Mouse (Mus musculus) midbrain, embryonic 11.5 days (tissue): ENCODE measurements around the gene Ank2. TPM values are rescaled to one million over a fixed set of nuclear protein-coding genes. Genes with fewer than 3 reads are reported as not detected.

Experiments
- ATAC-seq: fragments of 200-750 bp; cut with Nextera tagmentation; 2 replicates; pipeline ENCODE4 v1.8.0; 2017; ENCODE audit warnings: moderate TSS enrichment, moderate library complexity; ENCODE audit not compliant: low FRiP score
- DNase-seq: peaks from one replicate; pipeline ENCODE4 v3.0.0; 2015; ENCODE audit warnings: low spot score; ENCODE audit errors: missing footprints
- H3K27ac ChIP-seq: fragments of 300-500 bp; sonication (generic); 2 replicates; pipeline ENCODE4 v1.5.1; 2014; ENCODE audit warnings: low read depth, low read length
- H3K27me3 ChIP-seq: fragments of 300-500 bp; sonication (generic); 2 replicates; pipeline ENCODE4 v1.6.1; 2014; ENCODE audit warnings: mild to moderate bottlenecking, low read length, moderate library complexity, mixed read lengths; ENCODE audit not compliant: control insufficient read depth, insufficient read depth
- H3K36me3 ChIP-seq: fragments of 300-500 bp; sonication (generic); 2 replicates; pipeline ENCODE4 v1.6.1; 2014; ENCODE audit warnings: mild to moderate bottlenecking, low read length, moderate library complexity, mixed read lengths; ENCODE audit not compliant: control insufficient read depth, insufficient read depth
- H3K4me1 ChIP-seq: fragments of 300-500 bp; sonication (generic); 2 replicates; pipeline ENCODE4 v1.6.1; 2014; ENCODE audit warnings: low read length; ENCODE audit not compliant: control insufficient read depth, insufficient read depth
- H3K4me2 ChIP-seq: fragments of 300-500 bp; sonication (generic); 2 replicates; pipeline ENCODE4 v1.6.1; 2014; ENCODE audit warnings: mild to moderate bottlenecking, moderate library complexity
- H3K4me3 ChIP-seq: fragments of 300-500 bp; sonication (generic); 2 replicates; pipeline ENCODE4 v1.5.1; 2014; ENCODE audit warnings: low read depth, low read length
- H3K9ac ChIP-seq: fragments of 300-500 bp; sonication (generic); 2 replicates; pipeline ENCODE4 v1.6.1; 2014; ENCODE audit warnings: low read length
- H3K9me3 ChIP-seq: fragments of 300-500 bp; sonication (generic); 2 replicates; pipeline ENCODE4 v1.6.1; 2016; ENCODE audit warnings: low read length; ENCODE audit not compliant: control insufficient read depth
- WGBS: fragments of 180-500 bp; shearing (Covaris S2); extraction: QIAGEN DNeasy Blood & Tissue Kit; methylation state at CpG from one replicate; pipeline ENCODE4 v1.1.7; 2014; 5-methylcytosine and 5-hydroxymethylcytosine counted together
- polyA plus RNA-seq: library from polyadenylated mRNA; unstranded; fragments of >200 nt; fragmentation: Nextera tagmentation; extraction: Ambion mirVana; gene quantifications from 2 replicates; pipeline ENCODE4 v1.2.1, GENCODE M21; 2014

The Ank2 gene
- polyA plus RNA-seq, 1 experiment from 2014 or later = 66.6 TPM

- Histone ChIP-seq H3K4me2 (no peak overlapping the region), H3K9ac (no peak overlapping the region), H3K4me1 (no peaks in the 10 kb centered on the region), H3K9me3 (no peaks in the 10 kb centered on the region), H3K27ac (no peak overlapping the region), H3K27me3 (no peaks in the 10 kb centered on the region; the same call in 1 of the 2 replicates), H3K4me3 (no peak overlapping the region), H3K36me3 (no peaks in the 10 kb centered on the region)
- 75% methylated on average over 6 of the region's 6 CpGs for WGBS
- ATAC-seq (no peak), DNase-seq (no peak)
Measured at GRCm38 (mm10) chr3:127453254-127453653, 45.9 kb downstream of the Ank2 start.

- Histone ChIP-seq H3K9me3 (no peaks in the 10 kb centered on the region), H3K4me1 (no peaks in the 10 kb centered on the region), H3K27me3 (no peaks in the 10 kb centered on the region; the same call in 1 of the 2 replicates), H3K9ac (no peak overlapping the region), H3K27ac (no peak overlapping the region), H3K36me3 (no peaks in the 10 kb centered on the region), H3K4me2 (no peak overlapping the region), H3K4me3 (no peak overlapping the region)
- ATAC-seq (peak; percentile 49; the same call in 1 of the 2 replicates), DNase-seq (no peak)
- WGBS = 50% methylated on average over 13 of the region's 13 CpGs
Measured at GRCm38 (mm10) chr3:127452233-127452632, 46.9 kb downstream of the Ank2 start.

- no peaks in the 10 kb centered on the region for H3K4me1 ChIP-seq
- DNase-seq = no peak
- no peaks in the 10 kb centered on the region for H3K36me3 ChIP-seq
- H3K4me2 ChIP-seq = no peak overlapping the region
- no peak overlapping the region for H3K4me3 ChIP-seq
- no peaks in the 10 kb centered on the region; the same call in 1 of the 2 replicates for H3K27me3 ChIP-seq
- H3K9ac ChIP-seq = no peak overlapping the region
- WGBS = 83% methylated on average over 9 of the region's 9 CpGs
- H3K27ac ChIP-seq = no peak overlapping the region
- ATAC-seq = no peak
- no peaks in the 10 kb centered on the region for H3K9me3 ChIP-seq
Measured at GRCm38 (mm10) chr3:127451741-127452140, 47.4 kb downstream of the Ank2 start.

- DNase-seq = no peak
- Histone ChIP-seq H3K9ac (no peak overlapping the region), H3K27ac (no peak overlapping the region), H3K4me3 (no peak overlapping the region), H3K9me3 (no peaks in the 10 kb centered on the region), H3K4me1 (no peaks in the 10 kb centered on the region), H3K36me3 (no peaks in the 10 kb centered on the region), H3K4me2 (no peak overlapping the region), H3K27me3 (no peaks in the 10 kb centered on the region; the same call in 1 of the 2 replicates)
- ATAC-seq = no peak
- WGBS = 8% methylated on average over 3 of the region's 3 CpGs
Measured at GRCm38 (mm10) chr3:127451070-127451469, 48.1 kb downstream of the Ank2 start.

GRCm38 (mm10) chr3:127446173-127446572 lies 53.0 kb downstream of the Ank2 start:
- peak; percentile 71 for ATAC-seq
- peak; percentile 91 for DNase-seq
- no peak overlapping the region for H3K9ac ChIP-seq
- H3K9me3 ChIP-seq = no peaks in the 10 kb centered on the region
- no peaks in the 10 kb centered on the region; the same call in 1 of the 2 replicates for H3K27me3 ChIP-seq
- H3K4me1 ChIP-seq = no peaks in the 10 kb centered on the region
- no peak overlapping the region for H3K4me2 ChIP-seq
- no peak overlapping the region for H3K27ac ChIP-seq
- H3K36me3 ChIP-seq = no peaks in the 10 kb centered on the region
- no peak overlapping the region for H3K4me3 ChIP-seq
- WGBS = 54% methylated on average over 5 of the region's 5 CpGs

- Histone ChIP-seq H3K4me2 (no peak overlapping the region), H3K27me3 (no peaks in the 10 kb centered on the region), H3K9me3 (no peaks in the 10 kb centered on the region), H3K4me1 (no peaks in the 10 kb centered on the region), H3K9ac (no peak overlapping the region), H3K4me3 (no peak overlapping the region), H3K27ac (no peak overlapping the region), H3K36me3 (no peaks in the 10 kb centered on the region)
- WGBS = 66% methylated on average over 3 of the region's 3 CpGs
- ATAC-seq (no peak), DNase-seq (no peak)
Measured at GRCm38 (mm10) chr3:127433291-127433690, 65.9 kb downstream of the Ank2 start.

GRCm38 (mm10) chr3:127429866-127430265 lies 69.3 kb downstream of the Ank2 start:
- H3K4me1 ChIP-seq = no peaks in the 10 kb centered on the region
- WGBS = 88% methylated on average over 13 of the region's 13 CpGs
- DNase-seq = no peak
- H3K4me2 ChIP-seq = no peak overlapping the region
- H3K9me3 ChIP-seq = no peaks in the 10 kb centered on the region
- ATAC-seq = no peak
- H3K27ac ChIP-seq = no peak overlapping the region
- no peak overlapping the region for H3K4me3 ChIP-seq
- H3K36me3 ChIP-seq = no peaks in the 10 kb centered on the region
- H3K27me3 ChIP-seq = no peaks in the 10 kb centered on the region
- no peak overlapping the region for H3K9ac ChIP-seq

GRCm38 (mm10) chr3:127428527-127428926 lies 70.6 kb downstream of the Ank2 start:
- Histone ChIP-seq H3K9me3 (no peaks in the 10 kb centered on the region), H3K27ac (no peak overlapping the region), H3K4me1 (no peaks in the 10 kb centered on the region), H3K27me3 (no peaks in the 10 kb centered on the region), H3K4me3 (no peak overlapping the region), H3K36me3 (no peaks in the 10 kb centered on the region), H3K4me2 (no peak overlapping the region), H3K9ac (no peak overlapping the region)
- ATAC-seq = no peak
- WGBS = 95% methylated on average over 3 of the region's 3 CpGs
- DNase-seq = no peak

- Histone ChIP-seq H3K27me3 (no peaks in the 10 kb centered on the region), H3K4me2 (no peak overlapping the region), H3K36me3 (no peaks in the 10 kb centered on the region), H3K4me3 (no peak overlapping the region), H3K4me1 (no peaks in the 10 kb centered on the region), H3K27ac (no peak overlapping the region), H3K9ac (no peak overlapping the region), H3K9me3 (no peaks in the 10 kb centered on the region; the same call in 1 of the 2 replicates)
- no peak for ATAC-seq
- WGBS = 90% methylated on average over 4 of the region's 4 CpGs
- no peak for DNase-seq
Measured at GRCm38 (mm10) chr3:127416950-127417349, 82.2 kb downstream of the Ank2 start.
